Mouse (Mus musculus) ES-E14 (cell line): ENCODE data around the gene Prickle2.

ENCODE experiments used
- HCFC1 ChIP-seq: IDR thresholded peaks from 2 replicates; pipeline ENCODE4 v1.6.1; 2012; ENCODE audit warnings: low read length, inconsistent platforms, borderline replicate concordance; ENCODE audit not compliant: insufficient read depth
- ZNF384 ChIP-seq: IDR thresholded peaks from 2 replicates; pipeline ENCODE4 v1.6.1; 2012; ENCODE audit warnings: low read depth, low read length, inconsistent platforms

- TF ChIP-seq HCFC1, result no peak
- no peak for TF ChIP-seq ZNF384
Observed at GRCm38 (mm10) chr6:92752737-92753136, 46.8 kb upstream of the Prickle2 start.
